Mouse (Mus musculus) hindbrain, postnatal 0 days (tissue): ENCODE data around the gene Fgf5. TPM values are rescaled to one million over a fixed set of nuclear protein-coding genes. Genes with fewer than 3 reads are reported as not detected.

Source experiments
- ATAC-seq: fragments of 200-750 bp; cut with Nextera tagmentation; 2 replicates; pipeline ENCODE4 v1.8.0; 2017; ENCODE audit warnings: mild to moderate bottlenecking, moderate TSS enrichment, moderate library complexity
- DNase-seq: peaks from one replicate; pipeline ENCODE4 v3.0.0-alpha.2; 2015; ENCODE audit warnings: low spot score
- H3K27ac ChIP-seq: fragments of 300-500 bp; sonication (generic); 2 replicates; pipeline ENCODE4 v1.5.1; 2014; ENCODE audit warnings: mild to moderate bottlenecking
- H3K27me3 ChIP-seq: fragments of 300-500 bp; sonication (generic); 2 replicates; pipeline ENCODE4 v1.6.1; 2014; ENCODE audit warnings: low read length, mixed read lengths; ENCODE audit not compliant: insufficient read depth
- H3K36me3 ChIP-seq: fragments of 300-500 bp; sonication (generic); 2 replicates; pipeline ENCODE4 v1.6.1; 2014; ENCODE audit warnings: low read length, mixed read lengths; ENCODE audit not compliant: insufficient read depth
- H3K4me1 ChIP-seq: fragments of 300-500 bp; sonication (generic); 2 replicates; pipeline ENCODE4 v1.6.1; 2014; ENCODE audit warnings: antibody characterized with exemption, low read length, mixed read lengths; ENCODE audit not compliant: insufficient read depth
- H3K4me2 ChIP-seq: fragments of 300-500 bp; sonication (generic); 2 replicates; pipeline ENCODE4 v1.6.1; 2014; ENCODE audit warnings: low read depth, mild to moderate bottlenecking, low read length, moderate library complexity, mixed read lengths
- H3K4me3 ChIP-seq: fragments of 300-500 bp; sonication (generic); 2 replicates; pipeline ENCODE4 v1.5.1; 2014; ENCODE audit warnings: low read length
- H3K9ac ChIP-seq: fragments of 300-500 bp; sonication (generic); replicated peaks from 2 replicates; pipeline ENCODE4 v1.6.1; 2014; ENCODE audit warnings: mild to moderate bottlenecking, low read length, moderate library complexity, mixed read lengths
- H3K9me3 ChIP-seq: fragments of 300-500 bp; sonication (generic); 2 replicates; pipeline ENCODE4 v1.6.1; 2016; ENCODE audit warnings: low read length, mixed read lengths
- CTCF ChIP-seq: IDR thresholded peaks from 2 replicates; pipeline ENCODE4 v1.5.1; 2016; ENCODE audit warnings: antibody characterized with exemption, control low read depth, low read depth
- WGBS: fragments of 180-500 bp; shearing (Covaris S2); extraction: QIAGEN DNeasy Blood & Tissue Kit; methylation state at CpG from one replicate; pipeline ENCODE4 v1.1.7; 2014; 5-methylcytosine and 5-hydroxymethylcytosine counted together
- polyA plus RNA-seq: library from polyadenylated mRNA; unstranded; fragments of >200 nt; fragmentation: Nextera tagmentation; extraction: Ambion mirVana; gene quantifications from 2 replicates; pipeline ENCODE4 v1.2.1, GENCODE M21; 2015
- total RNA-seq: library from RNA; depleted of rRNA; stranded (reverse); fragments of >200 nt; gene quantifications from 2 replicates; pipeline ENCODE4 v1.2.3, GENCODE M21; 2014; rRNA removed

Gene Fgf5
- total and polyA plus RNA-seq, 2 experiments from 2014 or later, result 3.5 to 6.4 TPM

- H3K27ac ChIP-seq, result no peak overlapping the region
- DNase-seq (no peak), ATAC-seq (no peak)
- peak overlapping the region; percentile 29 for H3K4me3 ChIP-seq
- no peaks in the 10 kb centered on the region for H3K4me1 ChIP-seq
- 2% methylated on average over 12 of the region's 12 CpGs for WGBS
- H3K9ac ChIP-seq, result no peak overlapping the region
- no peaks in the 10 kb centered on the region for H3K36me3 ChIP-seq
- no peak for TF ChIP-seq CTCF
- H3K27me3 ChIP-seq, result peaks cover 4% of the 10 kb centered on the region
- H3K9me3 ChIP-seq, result no peaks in the 10 kb centered on the region
- H3K4me2 ChIP-seq, result peak overlapping the region; percentile 55
Measured at GRCm38 (mm10) chr5:98293049-98293715, 39.2 kb downstream of the Fgf5 start.

- no peaks in the 10 kb centered on the region for H3K9me3 ChIP-seq
- 83% methylated on average over 4 of the region's 4 CpGs for WGBS
- no peak for TF ChIP-seq CTCF
Measured at GRCm38 (mm10) chr5:98300079-98300478, 46.1 kb downstream of the Fgf5 start.

GRCm38 (mm10) chr5:98305673-98306072 lies 51.7 kb downstream of the Fgf5 start:
- no peak for TF ChIP-seq CTCF
- Histone ChIP-seq H3K27ac (no peak overlapping the region), H3K9me3 (no peaks in the 10 kb centered on the region), H3K4me2 (no peak overlapping the region), H3K9ac (no peak overlapping the region), H3K4me3 (no peak overlapping the region), H3K36me3 (no peaks in the 10 kb centered on the region), H3K27me3 (no peaks in the 10 kb centered on the region), H3K4me1 (no peaks in the 10 kb centered on the region)
- 90% methylated on average over 4 of the region's 4 CpGs for WGBS
- no peak for DNase-seq
- no peak for ATAC-seq

More at GRCm38 (mm10) chr5:98300079-98300478, 46.1 kb downstream of the Fgf5 start:
- H3K4me3 ChIP-seq, result no peak overlapping the region
- no peak overlapping the region for H3K4me2 ChIP-seq
- no peaks in the 10 kb centered on the region for H3K36me3 ChIP-seq
- H3K27ac ChIP-seq, result no peak overlapping the region
- DNase-seq, result no peak
- H3K9ac ChIP-seq, result no peak overlapping the region
- no peak for ATAC-seq
- H3K27me3 ChIP-seq, result no peaks in the 10 kb centered on the region
- no peaks in the 10 kb centered on the region for H3K4me1 ChIP-seq

- no peak for TF ChIP-seq CTCF
- no peak overlapping the region for H3K27ac ChIP-seq
- peak; percentile 34 for DNase-seq
- peak overlapping the region; percentile 18; the same call in 1 of the 2 replicates for H3K4me2 ChIP-seq
- no peak overlapping the region for H3K9ac ChIP-seq
- no peaks in the 10 kb centered on the region for H3K4me1 ChIP-seq
- no peak overlapping the region for H3K4me3 ChIP-seq
- WGBS, result 31% methylated on average over 9 of the region's 9 CpGs
- no peak for ATAC-seq
- no peaks in the 10 kb centered on the region for H3K36me3 ChIP-seq
- no peaks in the 10 kb centered on the region for H3K9me3 ChIP-seq
- H3K27me3 ChIP-seq, result no peaks in the 10 kb centered on the region
Measured at GRCm38 (mm10) chr5:98306528-98306927, 52.5 kb downstream of the Fgf5 start.

GRCm38 (mm10) chr5:98326625-98327024 lies 72.6 kb downstream of the Fgf5 start:
- Histone ChIP-seq H3K36me3 (no peaks in the 10 kb centered on the region), H3K4me1 (no peaks in the 10 kb centered on the region), H3K27ac (no peak overlapping the region), H3K4me2 (no peak overlapping the region), H3K4me3 (no peak overlapping the region), H3K9me3 (no peaks in the 10 kb centered on the region), H3K9ac (no peak overlapping the region), H3K27me3 (no peaks in the 10 kb centered on the region)
- WGBS, result 87% methylated on average over 2 of the region's 2 CpGs
- TF ChIP-seq CTCF, result no peak
- ATAC-seq, result no peak
- no peak for DNase-seq

Other genes with a start within 250 kb of the Fgf5 start
- gene Antxr2, start 223.1 kb upstream of the Fgf5 start, total RNA-seq, result 5.4 and 9.2 TPM in 2 replicates
- gene Antxr2, start 223.1 kb upstream of the Fgf5 start, polyA plus RNA-seq, result 2.4 and 2.7 TPM in 2 replicates
- 38.0 and 38.6 TPM in 2 replicates for gene Prdm8, start 87.0 kb upstream of the Fgf5 start, total RNA-seq
- 2.7 and 3.1 TPM in 2 replicates for gene Prdm8, start 87.0 kb upstream of the Fgf5 start, polyA plus RNA-seq
- 1.0 TPM in 1 of 2 replicates, not detected in the other for gene Cfap299, start 75.1 kb downstream of the Fgf5 start, total RNA-seq
- gene Cfap299, start 75.1 kb downstream of the Fgf5 start, polyA plus RNA-seq, result 2.3 and 3.5 TPM in 2 replicates